Mouse (Mus musculus): ENCODE data around the gene Eefsec. TPM values are rescaled to one million over a fixed set of nuclear protein-coding genes. Genes with fewer than 3 reads are reported as not detected.

Gene Eefsec
- polyA plus RNA-seq, 1 experiment from 2014 or later, result 33.7 TPM

DNA sequence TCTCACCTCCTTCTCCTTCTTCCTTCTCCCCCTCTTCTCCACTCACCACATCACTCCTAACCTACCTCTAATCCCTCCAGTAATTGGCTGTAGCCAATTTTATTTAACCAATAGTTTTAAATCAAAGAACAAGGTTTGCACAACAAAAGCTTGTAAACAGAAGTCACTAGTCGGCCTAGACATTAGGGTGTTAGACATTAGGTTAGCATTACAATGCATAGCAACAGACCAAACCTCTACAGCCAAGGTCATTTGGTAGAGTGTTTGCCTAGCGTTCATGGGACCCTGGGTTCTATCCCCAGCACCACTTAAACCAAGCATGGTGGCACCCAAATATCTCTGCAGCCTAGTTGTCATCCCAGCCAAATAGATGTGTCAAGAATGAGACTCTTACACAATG, 8.2 kb upstream of the Eefsec start:
- H3K9ac ChIP-seq, result no peak overlapping the region
- no peaks in the 10 kb centered on the region for H3K36me3 ChIP-seq (replicated peaks)
- H3K4me2 ChIP-seq, result no peak overlapping the region
- H3K4me3 ChIP-seq (replicated peaks), result no peak overlapping the region
- no peaks in the 10 kb centered on the region for H3K9me3 ChIP-seq
- H3K27me3 ChIP-seq, result peaks cover 36% of the 10 kb centered on the region
- H3K4me1 ChIP-seq, result no peaks in the 10 kb centered on the region
- ATAC-seq (ENCODE audit: low FRiP score), result no peak
- 78% methylated on average over 2 of the region's 2 CpGs for WGBS
- H3K27ac ChIP-seq, result no peak overlapping the region

DNA sequence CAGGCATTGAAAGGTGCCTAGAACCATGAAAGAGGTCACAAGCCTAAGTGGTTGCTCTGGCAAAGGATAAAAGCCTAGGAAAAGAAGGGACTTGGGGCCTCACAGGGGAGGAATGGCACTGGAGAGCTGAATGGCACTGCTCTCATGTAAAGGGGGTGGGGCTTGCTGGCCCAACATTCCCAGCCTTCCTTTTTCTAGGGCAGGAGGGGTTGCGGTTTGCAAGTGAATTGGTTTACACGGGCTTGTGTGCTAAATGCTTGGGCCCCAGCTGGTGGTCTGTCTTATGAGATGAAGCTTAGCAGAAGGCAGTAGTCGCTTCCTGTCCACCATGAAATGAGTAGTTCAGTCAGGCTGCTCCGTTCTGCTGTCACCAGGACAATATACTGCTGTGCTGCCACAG, 1.1 kb upstream of the Eefsec start:
- H3K27ac ChIP-seq, result no peak overlapping the region

DNA sequence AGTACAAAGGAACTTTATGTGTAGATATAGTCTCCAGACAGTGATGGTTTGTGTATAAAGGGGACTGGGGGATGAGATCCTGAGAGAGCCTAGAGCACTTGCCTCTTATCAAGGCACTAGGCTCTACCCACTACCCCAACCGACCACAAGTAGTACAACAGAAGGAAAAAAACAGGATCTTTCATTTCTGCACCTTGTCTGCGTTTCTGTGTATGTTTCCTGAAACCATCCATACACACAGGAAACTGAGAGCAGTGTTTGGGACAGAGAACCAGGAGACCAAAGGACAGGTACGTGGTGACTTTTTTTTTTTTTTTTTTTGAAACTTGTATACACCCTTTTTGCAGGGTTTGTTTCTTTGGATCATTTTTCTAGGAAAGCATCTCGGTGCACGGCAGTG, 678 bp downstream of the Eefsec start:
- Histone ChIP-seq H3K27ac (peak overlapping the region; percentile 68; the same call in 1 of the 2 replicates), H3K9ac (peak overlapping the region; percentile 90), H3K27me3 (peaks cover 30% of the 10 kb centered on the region; the same call in 1 of the 2 replicates), H3K9me3 (no peaks in the 10 kb centered on the region), H3K4me1 (peaks cover 19% of the 10 kb centered on the region), H3K36me3 (replicated peaks) (no peaks in the 10 kb centered on the region), H3K4me3 (replicated peaks) (peak overlapping the region; percentile 85), H3K4me2 (peak overlapping the region; percentile 83)
- no peak for ATAC-seq (ENCODE audit: low FRiP score)
- WGBS, result 13% methylated on average over 5 of the region's 5 CpGs

More for the DNA sequence above, 1.1 kb upstream of the Eefsec start:
- Histone ChIP-seq H3K9ac (no peak overlapping the region), H3K4me2 (no peak overlapping the region), H3K4me3 (replicated peaks) (no peak overlapping the region), H3K9me3 (no peaks in the 10 kb centered on the region), H3K27me3 (peaks cover 42% of the 10 kb centered on the region), H3K4me1 (peaks cover 19% of the 10 kb centered on the region), H3K36me3 (replicated peaks) (no peaks in the 10 kb centered on the region)
- 13% methylated on average over 4 of the region's 4 CpGs for WGBS
- ATAC-seq (ENCODE audit: low FRiP score), result peak; percentile 42; the same call in 1 of the 2 replicates

DNA sequence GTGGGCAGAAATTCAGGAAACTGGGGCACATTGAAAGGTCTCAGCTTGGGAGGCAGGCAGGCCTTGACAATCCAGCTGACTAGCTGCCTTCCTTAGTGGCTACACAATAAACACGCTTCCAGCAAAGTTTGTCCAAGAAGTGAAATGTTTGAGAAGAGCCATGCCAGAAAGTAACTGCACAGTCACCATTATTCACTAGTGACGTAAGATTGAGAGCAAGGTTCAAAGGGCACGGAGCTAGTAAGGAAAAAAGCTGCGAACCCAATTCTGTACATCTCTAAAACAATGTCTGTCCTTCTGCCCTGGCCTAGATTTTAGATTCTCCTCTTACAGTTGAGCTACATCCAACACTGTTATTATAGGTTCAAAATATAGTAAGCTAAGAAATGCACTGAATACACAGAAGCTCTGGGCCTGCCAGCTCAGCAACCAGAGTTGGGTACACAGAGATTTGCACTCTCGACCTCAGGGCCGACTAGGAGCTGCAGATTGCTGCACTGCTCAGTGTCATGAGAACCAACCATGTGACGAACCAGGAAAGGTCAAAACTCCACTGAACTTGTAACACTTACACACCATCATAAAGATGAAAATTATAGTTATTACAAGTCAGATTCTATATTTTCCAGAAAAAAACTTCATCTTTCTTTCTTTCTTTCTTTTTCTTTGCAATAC, 2.1 kb downstream of the Eefsec start:
- H3K36me3 ChIP-seq (replicated peaks), result no peaks in the 10 kb centered on the region

DNA sequence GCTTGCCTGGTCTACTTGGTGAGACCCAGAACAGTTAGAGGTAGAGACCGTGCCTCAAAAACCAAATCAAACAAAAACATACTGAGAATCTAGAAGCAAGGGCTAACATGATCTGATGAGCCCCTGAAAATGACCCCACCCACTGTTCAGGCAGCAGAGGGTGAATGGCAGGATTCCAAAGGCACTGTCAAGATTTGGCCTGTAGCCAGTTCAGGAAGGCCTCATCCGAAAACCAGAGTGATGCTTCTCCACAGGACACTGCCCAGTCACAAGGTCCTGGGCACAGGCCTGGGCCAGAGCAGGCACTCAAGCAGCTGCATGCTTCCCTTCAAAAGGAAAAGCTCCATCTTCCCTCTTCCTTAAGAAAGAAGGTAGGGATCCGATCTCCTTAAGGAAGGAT, 2.9 kb downstream of the Eefsec start:
- WGBS, result 89% methylated on average over 3 of the region's 3 CpGs
- no peak overlapping the region for H3K27ac ChIP-seq
- no peaks in the 10 kb centered on the region for H3K9me3 ChIP-seq
- H3K4me2 ChIP-seq, result no peak overlapping the region
- H3K4me1 ChIP-seq, result peaks cover 19% of the 10 kb centered on the region
- no peaks in the 10 kb centered on the region for H3K36me3 ChIP-seq (replicated peaks)
- ATAC-seq (ENCODE audit: low FRiP score), result no peak
- no peak overlapping the region for H3K4me3 ChIP-seq (replicated peaks)
- H3K9ac ChIP-seq, result no peak overlapping the region
- peaks cover 8% of the 10 kb centered on the region; the same call in 1 of the 2 replicates for H3K27me3 ChIP-seq

More for the DNA sequence above, 2.1 kb downstream of the Eefsec start:
- no peak overlapping the region for H3K4me2 ChIP-seq
- H3K4me3 ChIP-seq (replicated peaks), result no peak overlapping the region
- H3K27me3 ChIP-seq, result peaks cover 16% of the 10 kb centered on the region; the same call in 1 of the 2 replicates
- peaks cover 19% of the 10 kb centered on the region for H3K4me1 ChIP-seq
- H3K9ac ChIP-seq, result no peak overlapping the region
- 86% methylated on average over 7 of the region's 7 CpGs for WGBS
- ATAC-seq (ENCODE audit: low FRiP score), result no peak
- H3K27ac ChIP-seq, result no peak overlapping the region
- no peaks in the 10 kb centered on the region for H3K9me3 ChIP-seq

DNA sequence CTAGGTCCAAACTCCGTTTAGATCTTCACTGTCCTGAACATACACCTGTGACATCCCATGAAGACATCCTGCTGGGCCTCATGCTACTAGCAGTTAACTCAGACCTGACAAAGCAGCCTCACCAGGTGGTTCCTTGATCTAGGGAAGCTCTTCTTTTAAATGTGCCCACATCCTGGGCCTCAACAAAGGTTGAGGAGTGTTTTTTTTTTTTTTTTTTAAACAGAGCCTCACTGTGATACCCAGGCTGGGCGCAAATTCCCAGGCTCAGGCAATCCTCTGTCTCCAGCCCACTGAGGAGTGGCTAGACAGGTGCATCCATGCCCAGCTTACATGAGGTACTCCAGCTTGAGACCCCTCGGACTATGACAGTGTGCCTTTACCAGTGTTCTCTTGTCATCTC, 3.8 kb downstream of the Eefsec start:
- no peaks in the 10 kb centered on the region for H3K9me3 ChIP-seq
- no peak for ATAC-seq (ENCODE audit: low FRiP score)
- H3K27ac ChIP-seq, result no peak overlapping the region
- 0 out of 2 replicates have a peak, but pooled peaks cover 3% of the 10 kb centered on the region for H3K27me3 ChIP-seq
- WGBS, result 79% methylated on average over 3 of the region's 3 CpGs
- H3K36me3 ChIP-seq (replicated peaks), result no peaks in the 10 kb centered on the region
- H3K4me3 ChIP-seq (replicated peaks), result no peak overlapping the region
- no peak overlapping the region for H3K4me2 ChIP-seq
- peaks cover 17% of the 10 kb centered on the region for H3K4me1 ChIP-seq
- H3K9ac ChIP-seq, result no peak overlapping the region

DNA sequence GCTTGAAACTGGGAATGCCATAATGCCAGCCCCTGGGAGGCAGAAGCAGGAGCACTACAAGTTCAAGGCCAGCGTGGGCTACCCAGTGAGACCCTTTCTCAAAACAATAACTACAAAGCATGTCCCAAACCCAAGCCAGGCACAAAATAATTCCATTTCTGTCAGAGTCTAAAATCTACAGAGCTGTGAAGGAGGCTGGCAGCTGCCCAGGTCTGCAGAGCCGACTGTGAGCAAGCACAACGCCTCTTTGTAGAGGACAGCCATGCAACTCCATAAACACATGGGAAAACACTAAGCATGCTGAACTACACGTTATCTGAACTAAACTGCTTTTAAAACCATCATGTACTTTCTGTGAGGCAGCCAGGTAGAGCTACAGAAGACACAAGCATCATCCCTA, 7.3 kb downstream of the Eefsec start:
- Histone ChIP-seq H3K9me3 (no peaks in the 10 kb centered on the region), H3K9ac (no peak overlapping the region), H3K4me3 (replicated peaks) (no peak overlapping the region), H3K27me3 (no peaks in the 10 kb centered on the region), H3K4me1 (peaks cover 3% of the 10 kb centered on the region; the same call in 1 of the 2 replicates), H3K36me3 (replicated peaks) (no peaks in the 10 kb centered on the region), H3K27ac (no peak overlapping the region), H3K4me2 (no peak overlapping the region)
- no peak for ATAC-seq (ENCODE audit: low FRiP score)
- 91% methylated on average over 4 of the region's 4 CpGs for WGBS

DNA sequence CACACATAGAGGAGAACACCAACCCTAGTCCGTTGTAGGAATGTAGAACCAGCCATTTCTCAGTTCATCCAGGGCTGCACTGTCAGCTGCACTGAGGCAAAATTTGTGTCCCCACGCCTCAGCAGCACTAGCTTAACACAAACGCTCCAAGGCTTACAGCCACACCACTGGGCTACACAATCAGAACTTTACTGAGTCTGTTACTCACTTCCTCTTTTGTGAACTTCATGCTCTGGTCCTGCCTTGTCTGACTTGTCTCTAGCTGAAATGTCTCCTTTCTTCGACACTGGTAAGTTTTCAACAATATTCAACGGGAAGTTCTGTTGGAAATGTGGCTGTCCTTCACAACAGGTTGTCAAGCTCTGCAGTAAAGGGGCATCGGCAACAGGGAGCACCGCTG, 10.7 kb downstream of the Eefsec start:
- Histone ChIP-seq H3K9me3 (no peaks in the 10 kb centered on the region), H3K36me3 (replicated peaks) (no peaks in the 10 kb centered on the region), H3K27me3 (no peaks in the 10 kb centered on the region), H3K4me3 (replicated peaks) (no peak overlapping the region), H3K4me1 (peaks cover 12% of the 10 kb centered on the region; the same call in 1 of the 2 replicates), H3K4me2 (no peak overlapping the region), H3K27ac (no peak overlapping the region), H3K9ac (no peak overlapping the region)
- ATAC-seq (ENCODE audit: low FRiP score), result no peak
- 90% methylated on average over 7 of the region's 7 CpGs for WGBS

DNA sequence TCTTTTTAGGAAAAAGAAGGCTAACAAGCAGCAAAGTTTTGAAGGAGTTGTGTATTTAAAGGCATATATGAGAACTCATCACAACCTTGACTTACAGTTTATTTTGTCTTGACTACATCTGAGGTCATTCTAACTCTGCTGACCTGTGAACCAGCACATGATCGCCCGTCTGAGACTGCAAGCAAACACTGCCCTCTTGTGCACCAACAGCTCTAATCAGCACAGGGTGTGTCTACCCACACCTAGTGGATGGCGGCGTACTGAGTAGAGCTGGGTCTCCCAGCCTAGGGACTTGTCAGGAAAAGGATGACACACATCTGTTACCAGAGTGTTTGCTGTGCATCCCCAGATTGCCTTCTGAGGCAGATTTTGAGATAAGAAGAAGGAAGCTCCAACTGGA, 15.1 kb downstream of the Eefsec start:
- no peaks in the 10 kb centered on the region for H3K9me3 ChIP-seq
- 38% methylated on average over 4 of the region's 4 CpGs for WGBS
- no peak overlapping the region for H3K4me3 ChIP-seq (replicated peaks)
- H3K9ac ChIP-seq, result no peak overlapping the region
- H3K36me3 ChIP-seq (replicated peaks), result no peaks in the 10 kb centered on the region
- H3K4me1 ChIP-seq, result peaks cover 12% of the 10 kb centered on the region; the same call in 1 of the 2 replicates
- no peaks in the 10 kb centered on the region for H3K27me3 ChIP-seq
- H3K4me2 ChIP-seq, result no peak overlapping the region
- H3K27ac ChIP-seq, result no peak overlapping the region
- no peak for ATAC-seq (ENCODE audit: low FRiP score)

DNA sequence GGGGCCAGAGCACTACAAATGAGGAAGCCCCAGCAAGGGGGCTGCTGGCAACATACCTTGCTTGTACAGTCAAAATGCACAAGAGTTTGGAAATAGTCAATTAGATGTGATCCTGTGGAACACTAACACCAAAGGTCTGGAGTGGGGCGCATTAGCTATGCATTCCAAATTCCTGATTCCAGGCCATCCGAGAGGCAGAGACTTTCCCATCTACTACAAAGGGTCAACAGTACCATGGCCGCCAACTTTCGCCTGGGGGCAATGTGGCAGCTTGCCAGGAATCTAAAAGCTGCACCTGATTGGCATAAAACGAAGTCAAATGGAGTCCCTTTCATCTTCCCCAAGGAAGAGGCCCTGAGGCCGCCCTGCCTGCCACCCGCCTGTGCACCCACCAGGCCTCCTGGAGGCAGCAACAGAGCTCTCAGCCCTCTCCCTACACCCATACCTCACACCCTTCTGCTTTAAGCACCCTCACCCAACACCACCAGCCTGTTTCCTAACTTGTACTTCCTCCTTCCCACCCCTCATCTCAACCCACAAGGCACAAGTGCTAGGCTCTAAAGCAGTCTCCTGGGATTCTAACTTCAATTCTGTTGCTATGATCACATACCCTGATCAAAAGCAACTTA, 30.1 kb downstream of the Eefsec start:
- Histone ChIP-seq H3K4me2 (no peak overlapping the region), H3K27ac (0 out of 2 replicates have a peak overlapping the region, but pooled peaks have one; percentile 19), H3K9me3 (no peaks in the 10 kb centered on the region), H3K9ac (no peak overlapping the region), H3K4me1 (peaks cover 9% of the 10 kb centered on the region), H3K27me3 (no peaks in the 10 kb centered on the region), H3K4me3 (replicated peaks) (no peak overlapping the region), H3K36me3 (replicated peaks) (no peaks in the 10 kb centered on the region)
- ATAC-seq (ENCODE audit: low FRiP score), result no peak
- WGBS, result 59% methylated on average over 7 of the region's 7 CpGs

DNA sequence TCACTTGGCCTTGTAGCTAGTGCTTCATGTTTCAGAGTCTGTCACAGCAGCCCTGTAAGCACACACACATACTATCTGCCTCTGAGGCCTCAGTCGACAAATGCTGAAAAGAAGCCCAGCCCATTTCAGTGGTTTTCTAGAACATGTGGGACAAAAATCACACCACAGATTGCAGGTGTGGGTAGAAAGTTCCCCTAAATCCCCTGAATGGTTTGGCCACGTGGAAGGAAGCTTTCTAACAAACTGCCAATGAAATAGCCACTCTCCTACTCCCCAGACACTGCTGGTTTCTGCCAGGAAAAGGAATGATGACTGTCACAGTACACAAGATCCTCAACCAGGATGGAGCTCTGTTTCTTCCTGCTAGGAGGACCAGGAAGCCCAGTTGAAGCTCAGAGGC, 33.7 kb downstream of the Eefsec start:
- 73% methylated on average over 2 of the region's 2 CpGs for WGBS
- H3K9ac ChIP-seq, result no peak overlapping the region
- peaks cover 28% of the 10 kb centered on the region for H3K4me1 ChIP-seq
- H3K9me3 ChIP-seq, result no peaks in the 10 kb centered on the region
- no peaks in the 10 kb centered on the region for H3K36me3 ChIP-seq (replicated peaks)
- H3K27me3 ChIP-seq, result no peaks in the 10 kb centered on the region
- H3K4me3 ChIP-seq (replicated peaks), result no peak overlapping the region
- ATAC-seq (ENCODE audit: low FRiP score), result no peak
- H3K4me2 ChIP-seq, result no peak overlapping the region
- H3K27ac ChIP-seq, result no peak overlapping the region

DNA sequence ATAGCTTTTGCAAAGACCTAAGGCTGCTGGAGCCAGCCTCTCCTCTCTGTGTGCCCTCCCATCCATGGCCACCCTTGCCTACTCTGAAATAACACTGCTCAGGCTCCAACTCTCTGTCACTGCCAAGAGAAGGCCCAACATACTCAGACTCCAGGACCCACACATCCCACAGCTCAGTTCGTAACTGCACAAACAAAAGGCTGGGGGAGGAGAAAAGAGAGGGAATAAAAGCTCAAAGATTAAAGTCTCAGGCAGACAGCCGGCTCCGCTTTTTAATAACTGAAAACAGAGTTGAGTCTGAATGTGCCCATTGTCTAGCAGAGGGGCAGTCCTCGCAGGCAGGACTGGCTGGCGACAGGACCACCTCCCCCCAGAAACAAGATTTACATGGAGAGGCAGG, 36.8 kb downstream of the Eefsec start:
- Histone ChIP-seq H3K9me3 (no peaks in the 10 kb centered on the region), H3K4me3 (replicated peaks) (no peak overlapping the region), H3K27me3 (no peaks in the 10 kb centered on the region), H3K4me2 (no peak overlapping the region), H3K27ac (peak overlapping the region; percentile 43), H3K9ac (no peak overlapping the region), H3K4me1 (peaks cover 18% of the 10 kb centered on the region), H3K36me3 (replicated peaks) (no peaks in the 10 kb centered on the region)
- peak; percentile 51 for ATAC-seq (ENCODE audit: low FRiP score)
- WGBS, result under 1% methylated on average over 5 of the region's 5 CpGs

DNA sequence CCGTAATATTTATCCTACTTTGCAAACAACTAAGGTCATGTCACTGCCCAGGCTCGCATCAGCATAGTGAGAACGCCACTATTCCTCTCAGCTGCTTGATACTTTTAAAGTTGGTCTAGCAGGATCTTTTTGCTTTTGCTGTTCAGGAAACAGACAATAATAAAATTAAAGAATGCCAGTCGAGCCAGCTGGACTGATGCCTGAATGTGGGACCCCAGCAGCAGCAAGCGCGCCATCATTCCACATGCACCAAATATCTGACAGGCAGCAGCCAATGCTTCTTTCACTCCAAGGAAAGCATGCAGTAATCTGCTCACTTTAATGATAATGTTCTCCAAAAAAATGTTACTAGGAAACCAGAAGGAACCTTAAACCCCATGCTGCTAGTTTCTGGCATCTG, 45.9 kb downstream of the Eefsec start:
- Histone ChIP-seq H3K36me3 (replicated peaks) (no peaks in the 10 kb centered on the region), H3K4me3 (replicated peaks) (no peak overlapping the region), H3K4me2 (no peak overlapping the region), H3K27me3 (no peaks in the 10 kb centered on the region), H3K4me1 (peaks cover 3% of the 10 kb centered on the region; the same call in 1 of the 2 replicates), H3K9ac (no peak overlapping the region), H3K9me3 (no peaks in the 10 kb centered on the region), H3K27ac (no peak overlapping the region)
- no peak for ATAC-seq (ENCODE audit: low FRiP score)
- WGBS, result 88% methylated on average over 6 of the region's 6 CpGs

Data from forebrain, embryonic 12.5 days (tissue).